Mouse (Mus musculus) inflammation-experienced regulatory T-cells (primary cell): Measurements from ENCODE around the gene Hspb1. TPM values are rescaled to one million over a fixed set of nuclear protein-coding genes. Genes with fewer than 3 reads are reported as not detected.

ENCODE experiments used
- polyA plus RNA-seq, 2 experiments: library from polyadenylated mRNA; unstranded; fragments of 100-300 nt; shearing (Covaris generic); gene quantifications; one replicate each; pipeline ENCODE4 v1.2.1; 2017

Hspb1 gene
- 1 to 10 TPM; 1.5 to 4.0 TPM for polyA plus RNA-seq

GRCm38 (mm10) chr5:135887675-135888102 lies at the start of gene Hspb1:
Hspb1 (plus strand) TSS chr5:135887919.

DNA sequence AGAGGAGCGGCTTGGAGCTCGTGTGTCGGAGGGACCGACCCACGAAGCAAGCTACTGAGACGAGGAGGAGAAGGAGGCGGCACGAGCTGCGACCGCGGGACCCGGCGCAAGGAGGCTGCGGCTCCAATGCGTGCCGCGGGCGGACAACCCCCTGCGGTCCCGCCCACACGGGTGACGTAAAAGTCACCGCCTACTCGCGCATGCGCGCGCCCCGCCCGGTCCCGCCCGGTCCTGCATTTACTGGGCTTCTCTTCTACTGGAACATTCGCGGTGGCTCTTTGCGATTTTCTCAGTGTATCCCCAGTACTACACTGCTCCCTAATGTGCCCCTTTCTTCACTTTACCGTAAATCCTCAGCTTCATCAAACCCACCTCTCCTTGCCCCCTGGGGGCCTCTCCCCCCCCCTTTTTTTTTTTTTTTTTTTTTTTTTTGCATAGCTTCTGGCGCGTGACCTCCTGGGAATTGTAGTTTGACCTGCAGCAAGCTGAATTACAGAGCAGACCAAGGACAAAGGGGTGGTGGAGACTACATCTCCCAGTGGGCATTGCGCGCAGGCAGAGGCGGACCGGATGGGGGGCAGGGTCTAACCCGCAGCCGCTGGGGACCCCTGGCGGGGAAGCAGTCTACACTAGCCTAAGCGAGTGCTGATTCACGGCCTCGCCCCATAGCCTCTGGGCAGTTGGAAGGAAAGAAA lies 46.9 kb downstream of the Hspb1 start, which contains the start of gene Ywhag:
Gene Ywhag, minus strand, starts transcription at position 136 of the 695 bp plus-strand sequence.

Other genes with a start within 250 kb of the Hspb1 start
- gene Por, start 217.9 kb upstream of the Hspb1 start, polyA plus RNA-seq: 10 to 100 TPM; 58.6 to 83.6 TPM
- gene Tmem120a, start 143.5 kb upstream of the Hspb1 start, polyA plus RNA-seq: 10 to 100 TPM; 51.5 to 60.2 TPM
- gene Styxl1, start 109.5 kb upstream of the Hspb1 start, polyA plus RNA-seq: under 1 TPM; 0.24 to 0.71 TPM
- gene Mdh2, start 109.4 kb upstream of the Hspb1 start, polyA plus RNA-seq: 100 to 1,000 TPM; 416 to 446 TPM
- gene Srrm3, start 81.0 kb upstream of the Hspb1 start, polyA plus RNA-seq: 1 to 10 TPM in 1 of 2 experiments, under 1 TPM in 1; 0.69 to 1.4 TPM
- 10 to 100 TPM; 52.2 to 59.4 TPM for gene Ywhag, start 46.7 kb downstream of the Hspb1 start, polyA plus RNA-seq
- 1 to 10 TPM in 1 of 2 experiments, under 1 TPM in 1; 0.76 to 3.0 TPM for gene Ssc4d, start 86.6 kb downstream of the Hspb1 start, polyA plus RNA-seq
- 1 to 10 TPM in 1 of 2 experiments, under 1 TPM in 1; 0.16 to 1.3 TPM for gene Zp3, start 92.2 kb downstream of the Hspb1 start, polyA plus RNA-seq
- gene Dtx2, start 106.9 kb downstream of the Hspb1 start, polyA plus RNA-seq: 10 to 100 TPM; 18.7 to 19.3 TPM
- gene Upk3b, start 150.6 kb downstream of the Hspb1 start, polyA plus RNA-seq: under 1 TPM; 0.05 to 0.62 TPM
- gene Upk3bl, start 166.6 kb downstream of the Hspb1 start, polyA plus RNA-seq: not detected
- gene Rasa4, start 196.0 kb downstream of the Hspb1 start, polyA plus RNA-seq: 1 to 10 TPM; 2.1 to 6.5 TPM
- 100 to 1,000 TPM; 147 to 148 TPM for gene Polr2j, start 228.7 kb downstream of the Hspb1 start, polyA plus RNA-seq
- gene Lrwd1, start 248.2 kb downstream of the Hspb1 start, polyA plus RNA-seq: 10 to 100 TPM; 44.4 to 47.7 TPM
- gene Alkbh4, start 248.2 kb downstream of the Hspb1 start, polyA plus RNA-seq: 10 to 100 TPM; 55.0 to 82.9 TPM